Mouse (Mus musculus) inflammation-experienced regulatory T-cells, adult 16 weeks (primary cell): Measurements from ENCODE around the gene Psme2. TPM values are rescaled to one million over a fixed set of nuclear protein-coding genes. Genes with fewer than 3 reads are reported as not detected.

Experiments
- polyA plus RNA-seq: library from polyadenylated mRNA; unstranded; fragments of 100-300 nt; shearing (Covaris generic); gene quantifications from one replicate; pipeline ENCODE4 v1.2.1, GENCODE M21; 2017

Gene Psme2
- polyA plus RNA-seq = 924 TPM

DNA sequence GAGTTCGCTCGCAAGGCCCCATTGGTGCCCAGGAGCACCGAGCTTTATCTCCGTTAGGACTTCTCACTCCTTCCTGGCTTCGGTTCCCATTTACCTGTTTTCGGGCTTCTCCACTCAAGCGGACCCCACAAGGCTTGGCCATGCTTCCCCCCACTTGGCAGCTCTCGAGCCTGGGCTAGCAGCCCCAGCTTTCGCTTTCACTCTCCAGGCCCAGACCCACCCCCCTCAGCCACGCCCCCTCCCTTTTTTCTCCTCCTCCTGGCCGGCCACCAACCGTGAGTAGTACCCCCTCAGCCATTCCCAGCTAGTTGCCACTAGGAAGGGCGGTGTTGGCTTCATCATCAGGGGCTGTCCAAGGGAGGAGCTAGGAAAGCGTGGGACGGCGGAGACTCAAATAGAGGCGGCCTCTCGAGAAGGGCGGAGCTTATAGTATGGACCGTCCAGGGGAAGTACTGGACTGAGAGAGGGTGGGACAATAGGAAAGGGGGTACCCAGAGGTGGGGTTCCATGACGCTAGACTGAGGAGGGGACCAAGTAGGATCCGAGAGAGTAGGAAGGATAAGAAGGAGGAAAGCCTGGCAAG lies at the start of gene Psme2:
Gene Psme2 (minus strand): TSS at position 366 of the 583 bp plus-strand sequence.

DNA sequence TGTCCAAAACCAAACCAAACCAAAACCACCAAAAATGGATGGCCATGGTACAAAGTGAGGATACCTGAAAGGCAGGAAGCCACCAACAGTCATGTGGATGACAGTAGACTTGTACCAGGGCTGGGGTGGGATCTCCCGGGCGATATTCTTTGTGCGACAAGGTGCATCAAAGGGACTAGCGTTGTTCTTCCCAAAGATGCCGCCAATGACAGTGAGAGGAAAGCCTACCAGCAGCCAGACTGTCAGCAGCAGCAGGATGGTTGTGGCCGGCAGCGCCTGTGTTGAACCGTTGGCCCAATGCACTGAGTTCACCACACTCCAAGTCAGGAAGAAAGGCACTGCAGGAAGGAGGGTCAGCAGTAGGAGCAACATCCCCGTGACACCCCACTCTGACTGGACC lies 46.9 kb upstream of the Psme2 start, which contains the start of gene Gm49378:
Gene Gm49378 (minus strand): TSS at position 101 of the 400 bp plus-strand sequence.

DNA sequence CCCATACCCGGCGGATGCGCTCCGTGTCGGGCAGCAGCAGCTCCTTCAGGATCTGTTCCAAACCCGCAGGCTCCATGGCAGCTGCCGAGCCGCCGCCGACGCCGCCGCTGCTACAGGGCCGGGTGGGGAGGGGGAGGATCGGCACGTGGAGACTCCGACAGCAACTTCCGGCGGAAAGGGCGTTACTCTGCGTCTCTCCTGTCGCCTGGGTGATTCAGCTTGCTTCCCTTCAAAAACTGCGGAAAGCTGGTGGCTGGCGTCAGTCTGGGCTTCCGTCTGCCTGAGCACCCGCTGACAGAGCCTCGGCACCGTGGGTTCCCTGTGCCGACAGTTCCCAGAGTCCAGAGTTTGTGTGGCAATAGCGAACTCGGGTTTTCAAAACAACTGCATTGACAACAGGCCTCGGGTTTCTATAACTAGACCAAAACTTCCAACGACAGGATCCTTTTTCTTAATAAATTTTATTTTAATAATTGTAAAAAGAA lies 44.7 kb upstream of the Psme2 start, which contains the start of gene Ipo4:
Gene Ipo4 (minus strand): TSS at position 435 of the 485 bp plus-strand sequence.

DNA sequence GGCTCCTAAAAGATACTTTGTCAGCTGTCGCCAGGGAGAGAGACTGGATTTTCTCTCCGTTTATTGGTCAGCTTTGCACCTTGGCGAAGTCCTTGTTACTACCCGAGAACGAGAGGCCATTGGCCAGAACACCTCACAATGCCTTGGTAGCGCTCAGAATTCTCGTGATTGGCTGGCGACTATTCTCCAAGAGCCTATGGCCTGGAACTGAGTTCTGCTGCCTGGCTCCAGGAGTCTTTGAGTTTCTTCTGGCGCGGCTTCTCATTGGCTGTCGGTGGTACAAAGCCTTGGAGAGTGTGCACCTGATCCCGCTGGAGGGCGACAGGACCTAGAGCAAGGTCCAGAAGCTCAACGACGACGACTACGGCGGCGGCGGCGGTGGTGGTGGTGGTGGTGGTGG lies 26.9 kb upstream of the Psme2 start, which contains the start of gene Rec8:
Gene Rec8 (plus strand): TSS at position 216 of the 400 bp plus-strand sequence.

DNA sequence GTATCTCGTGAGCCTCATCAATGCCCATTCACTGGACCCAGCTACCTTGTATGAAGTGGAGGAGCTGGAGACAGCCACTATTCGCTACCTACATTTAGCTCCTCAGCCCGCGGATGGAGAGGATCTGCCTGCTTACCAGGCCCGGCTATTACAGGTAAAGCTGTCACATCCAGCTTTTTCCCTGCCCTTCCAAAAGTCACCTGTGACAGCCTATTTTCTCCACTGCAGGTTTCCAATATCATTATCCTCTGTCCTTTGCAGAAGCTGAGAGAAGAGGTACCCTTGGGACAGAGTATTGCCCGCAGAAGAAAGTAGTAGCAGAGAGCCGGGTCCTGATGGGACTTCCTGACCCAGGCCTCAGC lies 12.3 kb upstream of the Psme2 start, which contains the start of gene Irf9:
Gene Irf9 (plus strand): TSS at position 301 of the 362 bp plus-strand sequence.

DNA sequence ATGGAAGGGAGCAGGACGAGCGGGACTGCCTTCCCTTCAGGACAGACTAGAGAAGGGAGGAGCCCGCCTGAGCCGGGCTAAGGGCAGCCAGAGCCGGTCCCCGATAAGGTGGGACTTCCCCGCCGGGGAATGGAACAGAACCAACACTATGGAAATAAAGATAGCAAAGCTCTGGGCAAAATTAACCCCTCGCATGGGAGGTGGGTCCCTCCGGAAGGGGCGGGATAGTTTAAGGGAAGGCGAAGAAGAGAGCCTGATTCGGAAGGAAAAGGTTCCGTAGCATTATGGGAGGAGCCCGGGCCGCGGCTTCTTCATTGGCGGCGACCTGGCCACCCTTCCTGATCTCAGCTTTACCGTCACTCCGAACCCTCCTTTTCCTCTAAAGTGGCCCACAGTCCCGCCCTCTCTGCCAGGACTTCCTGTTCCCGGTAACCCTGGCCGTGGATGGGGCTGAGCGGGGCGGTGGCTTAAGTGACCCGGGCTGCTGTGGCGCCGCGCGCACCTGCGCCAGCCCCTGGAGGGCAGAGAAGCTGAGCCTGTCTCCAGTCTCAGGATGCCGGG lies 498 bp upstream of the Psme2 start, which contains the start of gene Rnf31:
Gene Rnf31 (plus strand): TSS at position 378 of the 561 bp plus-strand sequence.

DNA sequence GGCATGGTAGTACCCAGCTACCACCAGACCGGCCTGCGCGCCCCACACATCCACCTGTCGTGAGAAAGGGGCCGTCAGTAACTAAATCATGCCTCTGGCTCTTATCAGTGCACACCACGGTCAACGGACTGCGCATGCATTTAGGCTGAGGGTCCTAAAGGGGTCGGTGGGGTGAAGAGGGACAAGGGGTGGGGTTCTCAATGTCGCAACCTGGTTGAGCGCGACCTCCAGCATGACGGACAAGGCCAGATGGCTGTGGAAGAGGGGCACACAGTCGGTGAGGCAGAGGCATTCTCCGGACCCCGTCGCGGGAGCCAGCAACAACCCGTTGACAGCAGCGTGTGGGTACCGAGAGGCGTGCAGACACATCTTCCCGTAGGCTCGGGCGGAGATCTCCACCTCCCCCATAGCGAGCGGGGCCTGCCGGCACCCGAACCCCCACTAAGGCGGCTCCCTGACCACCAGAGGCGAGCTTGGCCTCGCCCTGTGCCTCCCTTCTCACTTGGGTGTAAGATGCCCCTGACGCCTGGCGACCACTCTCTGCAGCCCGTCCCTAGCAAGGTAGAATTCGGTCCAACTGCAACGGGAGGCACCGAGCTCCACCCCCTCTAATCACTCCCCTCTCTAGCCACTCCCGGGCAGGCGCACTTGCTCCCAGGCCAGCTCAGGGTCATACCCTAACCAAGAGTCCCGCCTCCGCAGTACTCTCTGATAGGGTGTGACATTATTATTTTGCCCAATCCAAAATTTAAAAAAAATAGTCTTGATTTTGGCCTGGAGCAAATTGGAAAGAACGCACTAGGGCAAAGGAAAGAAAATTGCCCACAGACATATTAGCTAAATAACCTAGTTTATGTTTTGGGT lies 6.0 kb downstream of the Psme2 start, which contains the start of gene Emc9:
Gene Emc9 (minus strand): TSS at position 601 of the 864 bp plus-strand sequence.

DNA sequence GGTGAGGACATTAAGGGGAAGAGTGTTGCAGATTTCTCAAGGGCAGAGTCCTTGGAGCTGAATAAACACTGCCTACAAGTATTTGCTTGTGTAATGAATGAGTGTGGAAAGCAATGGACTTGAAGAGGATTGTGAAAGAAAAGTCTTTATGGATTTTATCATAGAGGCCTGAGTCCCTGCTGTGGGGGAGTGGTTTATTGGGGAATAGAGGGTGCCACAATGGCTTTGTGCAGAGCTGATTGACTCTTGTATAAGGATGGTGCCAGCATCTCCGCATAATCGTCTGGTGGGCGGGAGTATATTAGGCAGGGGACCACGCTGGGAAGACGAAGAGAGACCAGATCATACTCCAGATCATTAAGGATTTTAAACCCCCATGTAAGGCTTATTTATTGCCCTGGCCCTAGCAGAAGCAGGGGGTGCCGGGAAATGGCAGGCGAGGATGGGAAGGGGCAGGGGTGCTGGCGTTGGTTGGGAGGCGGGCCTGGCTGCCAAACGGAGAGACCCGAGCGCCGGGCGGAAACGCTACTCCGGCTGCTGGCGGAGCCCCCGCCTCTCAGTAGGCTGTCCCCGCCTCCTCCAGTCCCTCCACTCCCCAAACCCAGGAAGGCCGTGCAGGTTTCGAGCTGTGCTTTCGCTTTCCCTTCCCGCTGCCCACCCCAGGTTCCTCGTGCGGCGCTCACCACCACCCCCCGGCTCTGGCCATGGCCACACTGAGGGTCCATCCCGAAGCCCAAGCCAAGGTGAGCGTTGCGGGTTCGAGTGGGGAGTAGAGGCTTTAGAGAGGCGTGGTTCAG lies 12.8 kb downstream of the Psme2 start, which contains the start of gene Psme1:
Gene Psme1 (plus strand): TSS at position 253 of the 797 bp plus-strand sequence.

DNA sequence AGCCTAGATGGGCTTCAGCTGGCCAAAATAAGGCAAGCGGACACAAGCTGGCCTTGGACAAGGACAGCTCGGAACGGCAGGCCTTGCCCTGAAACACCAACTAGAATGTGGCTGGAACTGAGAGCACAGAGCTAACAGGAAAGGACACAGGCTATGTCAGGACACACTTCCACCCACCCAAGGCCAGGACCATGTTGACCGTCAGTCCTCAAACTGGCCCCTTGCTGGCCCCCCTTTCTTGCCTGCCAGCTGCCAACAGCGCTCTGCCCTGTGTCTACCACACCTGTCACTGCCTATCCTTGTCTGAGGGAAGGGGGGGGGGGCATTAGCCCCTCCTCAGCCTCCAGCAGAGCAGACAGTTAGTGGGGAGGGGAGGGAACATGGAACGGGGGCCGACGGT lies 15.6 kb downstream of the Psme2 start, which contains the start of gene Fitm1:
Gene Fitm1 (plus strand): TSS at position 316 of the 400 bp plus-strand sequence.

DNA sequence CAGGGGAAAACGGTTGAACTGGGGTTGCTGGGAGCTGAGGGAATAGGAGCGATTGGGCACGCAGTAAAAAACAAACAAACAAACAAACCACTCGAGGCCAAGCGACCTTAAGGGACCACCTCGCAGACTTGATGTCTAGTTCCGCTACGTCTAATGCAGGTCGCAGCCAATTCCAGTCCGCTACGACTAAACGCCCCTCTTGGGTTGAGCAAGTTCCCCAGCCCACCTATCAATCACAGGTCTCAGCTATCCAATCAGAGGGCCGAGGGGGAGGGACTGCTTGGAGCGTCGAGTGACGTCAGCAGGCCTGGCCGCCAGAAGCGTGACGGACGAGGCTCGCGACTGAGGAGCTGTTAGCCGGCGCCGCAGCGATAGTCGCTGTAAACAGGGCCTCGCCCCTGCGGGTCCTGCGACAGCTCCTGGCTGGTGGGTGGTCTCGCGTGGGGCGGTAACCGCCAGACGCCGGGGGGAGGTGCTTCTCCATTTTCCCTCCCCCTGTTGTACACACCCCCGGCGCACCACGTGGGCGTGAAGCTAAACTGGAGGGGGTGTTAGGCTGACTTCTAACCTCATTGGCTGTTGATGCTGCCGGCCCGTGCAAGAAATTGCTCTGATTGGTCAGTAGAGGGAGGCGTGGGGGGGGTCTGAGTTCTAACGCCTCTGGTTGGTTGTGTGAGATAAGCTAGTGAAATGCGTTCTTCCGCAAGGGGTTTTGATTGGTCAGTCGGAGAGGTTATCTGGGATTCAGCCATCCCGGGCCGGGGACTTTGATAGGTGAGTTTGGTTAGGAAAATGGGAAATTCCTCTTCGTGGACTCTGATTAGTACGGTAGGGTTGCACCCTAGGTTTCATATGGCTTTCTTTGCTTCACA lies 30.5 kb downstream of the Psme2 start, which contains the start of gene A730061H03Rik:
Gene A730061H03Rik (minus strand): TSS at position 205 of the 872 bp plus-strand sequence.

DNA sequence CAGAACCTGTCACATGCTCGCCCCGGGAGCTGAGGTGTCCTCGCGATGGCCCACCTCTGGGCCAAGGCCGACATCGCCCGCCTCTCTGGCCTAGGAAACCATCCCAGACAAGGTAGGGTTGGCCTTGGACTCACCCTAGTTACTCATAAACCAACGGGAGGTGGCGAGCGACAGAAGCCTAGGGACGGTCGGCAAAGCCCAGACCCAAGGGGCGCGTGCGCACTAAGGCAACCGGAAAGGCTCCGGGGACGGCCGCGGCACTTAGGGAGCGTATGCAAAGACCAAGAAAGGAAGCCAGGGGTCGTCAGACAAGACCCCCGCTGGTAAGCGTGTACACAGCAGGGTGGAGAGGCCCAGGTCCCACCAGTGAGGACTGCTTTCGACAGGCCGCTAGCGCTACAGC lies 31.1 kb downstream of the Psme2 start, which contains the start of gene Dcaf11:
Gene Dcaf11 (plus strand): TSS at position 208 of the 403 bp plus-strand sequence.

DNA sequence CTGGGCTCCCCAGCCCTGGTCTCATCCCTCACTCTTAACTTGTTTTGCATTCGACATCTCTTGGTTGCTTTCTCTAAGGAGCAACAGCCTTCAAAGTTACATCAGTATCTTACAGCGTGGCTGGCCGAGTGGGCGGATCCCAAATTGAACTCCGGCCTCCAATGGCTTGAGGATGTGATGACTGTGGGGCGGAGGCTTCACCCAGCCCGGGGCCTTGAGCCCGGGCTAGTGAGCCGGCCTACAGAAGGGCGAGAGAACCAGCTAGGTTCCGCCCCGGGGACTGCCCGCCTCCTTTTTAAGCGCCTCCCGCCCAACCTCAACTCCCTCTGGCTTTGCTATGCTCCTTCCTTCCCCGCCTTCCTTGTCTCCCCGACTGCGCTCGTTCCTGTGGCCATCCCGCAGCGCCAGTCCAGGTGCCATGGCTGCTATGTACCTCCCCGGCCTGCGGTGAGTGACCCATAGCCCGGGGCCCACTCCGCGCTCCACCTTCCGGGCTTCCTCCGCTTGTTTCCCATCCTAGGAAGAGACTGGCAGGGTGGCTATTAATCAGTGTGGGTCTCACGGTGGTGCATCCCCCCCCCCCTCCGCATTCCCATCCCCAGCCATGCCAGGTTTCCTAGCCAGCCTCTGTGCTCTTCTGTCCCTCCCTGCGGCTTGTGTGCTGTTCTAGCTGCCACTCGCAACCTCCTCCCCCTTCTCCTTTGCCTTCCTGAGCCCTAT lies 50.7 kb downstream of the Psme2 start, which contains the start of gene Pck2:
Gene Pck2 (plus strand): TSS at position 200 of the 720 bp plus-strand sequence.

Other genes starting within 250 kb of the Psme2 start
- gene Dhrs4, start 112.4 kb downstream of the Psme2 start, polyA plus RNA-seq = 43.1 TPM
- gene Carmil3, start 100.5 kb downstream of the Psme2 start, polyA plus RNA-seq = 0.17 TPM
- gene Cpne6, start 80.7 kb downstream of the Psme2 start, polyA plus RNA-seq = not detected
- gene Nrl, start 66.1 kb downstream of the Psme2 start, polyA plus RNA-seq = 0.07 TPM
- gene Pck2, start 50.8 kb downstream of the Psme2 start, polyA plus RNA-seq = 63.7 TPM
- 170 TPM for gene Dcaf11, start 31.1 kb downstream of the Psme2 start, polyA plus RNA-seq
- gene A730061H03Rik, start 30.7 kb downstream of the Psme2 start, polyA plus RNA-seq = 4.4 TPM
- gene Fitm1, start 15.5 kb downstream of the Psme2 start, polyA plus RNA-seq = not detected
- gene Psme1, start 13.0 kb downstream of the Psme2 start, polyA plus RNA-seq = 1,083 TPM
- 38.3 TPM for gene Emc9, start 5.8 kb downstream of the Psme2 start, polyA plus RNA-seq
- gene Rnf31, start 595 bp upstream of the Psme2 start, polyA plus RNA-seq = 82.6 TPM
- 199 TPM for gene Irf9, start 12.5 kb upstream of the Psme2 start, polyA plus RNA-seq
- 10.8 TPM for gene Rec8, start 26.9 kb upstream of the Psme2 start, polyA plus RNA-seq
- gene Ipo4, start 44.8 kb upstream of the Psme2 start, polyA plus RNA-seq = 69.0 TPM
- 0.34 TPM for gene Gm49378, start 46.8 kb upstream of the Psme2 start, polyA plus RNA-seq
- gene Tm9sf1, start 52.7 kb upstream of the Psme2 start, polyA plus RNA-seq = 110 TPM
- 2.0 TPM for gene Tssk4, start 59.1 kb upstream of the Psme2 start, polyA plus RNA-seq
- 117 TPM for gene Mdp1, start 69.4 kb upstream of the Psme2 start, polyA plus RNA-seq
- 60.7 TPM for gene Gmpr2, start 80.8 kb upstream of the Psme2 start, polyA plus RNA-seq
- gene Nedd8, start 81.0 kb upstream of the Psme2 start, polyA plus RNA-seq = 431 TPM
- 67.8 TPM for gene Tinf2, start 90.7 kb upstream of the Psme2 start, polyA plus RNA-seq
- 0.48 TPM for gene Tgm1, start 122.8 kb upstream of the Psme2 start, polyA plus RNA-seq
- gene Rabggta, start 131.2 kb upstream of the Psme2 start, polyA plus RNA-seq = 76.4 TPM
- gene Dhrs1, start 154.6 kb upstream of the Psme2 start, polyA plus RNA-seq = 55.5 TPM
- gene Nop9, start 154.6 kb upstream of the Psme2 start, polyA plus RNA-seq = 18.5 TPM
- gene Cideb, start 167.3 kb upstream of the Psme2 start, polyA plus RNA-seq = not detected
- gene Ltb4r2, start 170.3 kb upstream of the Psme2 start, polyA plus RNA-seq = not detected
- gene Ltb4r1, start 174.8 kb upstream of the Psme2 start, polyA plus RNA-seq = 2.1 TPM
- 0.56 TPM for gene Adcy4, start 193.0 kb upstream of the Psme2 start, polyA plus RNA-seq
- 85.5 TPM for gene Ripk3, start 197.8 kb upstream of the Psme2 start, polyA plus RNA-seq
- gene Nfatc4, start 232.0 kb upstream of the Psme2 start, polyA plus RNA-seq = not detected